Mouse (Mus musculus): Measurements from ENCODE around the gene Mmd. TPM values are rescaled to one million over a fixed set of nuclear protein-coding genes. Genes with fewer than 3 reads are reported as not detected.

Gene Mmd
- polyA plus RNA-seq, 1 experiment from 2014 or later, result 92.5 TPM

DNA sequence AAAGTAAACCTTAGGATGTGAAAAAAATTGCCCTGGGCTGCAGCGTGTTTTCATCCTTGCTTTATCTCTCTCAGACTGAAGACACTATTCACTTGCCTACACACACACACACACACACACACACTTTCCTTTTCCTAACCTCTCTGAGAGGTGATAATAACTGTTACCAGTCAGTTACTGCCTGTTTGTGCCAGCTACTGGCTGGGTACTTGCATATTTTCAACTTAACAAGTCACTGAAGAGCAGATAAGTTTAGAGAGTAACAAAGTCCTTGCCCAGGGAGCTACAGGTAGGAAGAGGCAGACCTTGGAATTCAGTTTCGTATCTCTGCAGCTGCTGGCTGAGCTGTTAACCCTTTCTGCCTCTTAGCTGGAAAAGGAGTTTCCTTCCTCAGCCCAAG lies 2.7 kb downstream of the Mmd start:
- 37% methylated on average over 2 of the region's 2 CpGs for WGBS
- H3K27ac ChIP-seq, result no peak overlapping the region
- 0 out of 2 replicates have a peak, but pooled peaks cover under 1% of the 10 kb centered on the region for H3K36me3 ChIP-seq
- peak overlapping the region; percentile 11 for H3K4me2 ChIP-seq (replicated peaks)
- no peaks in the 10 kb centered on the region for H3K9me3 ChIP-seq
- H3K9ac ChIP-seq (replicated peaks), result no peak overlapping the region
- no peak for ATAC-seq
- H3K27me3 ChIP-seq, result no peaks in the 10 kb centered on the region
- peaks cover 36% of the 10 kb centered on the region for H3K4me1 ChIP-seq (replicated peaks)
- no peak overlapping the region for H3K4me3 ChIP-seq (replicated peaks)

DNA sequence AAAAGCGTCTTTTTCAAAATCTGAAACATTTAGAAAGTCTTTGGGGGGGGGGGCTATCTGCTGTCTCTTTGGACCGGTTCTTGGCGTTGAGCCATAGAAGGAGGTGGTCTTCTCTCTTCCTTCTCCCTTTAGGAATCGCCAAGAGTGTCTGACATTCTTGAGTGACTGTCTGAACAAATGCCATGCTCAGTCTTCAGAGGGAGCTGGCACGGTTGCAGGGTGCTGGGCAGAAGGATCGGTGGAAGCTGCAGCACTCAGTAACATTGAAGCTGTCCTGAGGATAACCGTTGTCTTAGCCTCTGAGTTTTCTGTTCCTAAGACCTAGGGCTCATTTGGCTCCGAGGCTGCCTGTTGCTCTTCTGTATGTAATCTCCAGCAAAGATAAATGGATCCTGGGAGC lies 3.1 kb downstream of the Mmd start:
- Histone ChIP-seq H3K9ac (replicated peaks) (no peak overlapping the region), H3K4me3 (replicated peaks) (no peak overlapping the region), H3K9me3 (no peaks in the 10 kb centered on the region), H3K36me3 (peaks cover 5% of the 10 kb centered on the region; the same call in 1 of the 2 replicates), H3K27ac (no peak overlapping the region), H3K4me2 (replicated peaks) (peak overlapping the region; percentile 11), H3K4me1 (replicated peaks) (peaks cover 36% of the 10 kb centered on the region), H3K27me3 (no peaks in the 10 kb centered on the region)
- ATAC-seq, result no peak
- 77% methylated on average over 8 of the region's 8 CpGs for WGBS

DNA sequence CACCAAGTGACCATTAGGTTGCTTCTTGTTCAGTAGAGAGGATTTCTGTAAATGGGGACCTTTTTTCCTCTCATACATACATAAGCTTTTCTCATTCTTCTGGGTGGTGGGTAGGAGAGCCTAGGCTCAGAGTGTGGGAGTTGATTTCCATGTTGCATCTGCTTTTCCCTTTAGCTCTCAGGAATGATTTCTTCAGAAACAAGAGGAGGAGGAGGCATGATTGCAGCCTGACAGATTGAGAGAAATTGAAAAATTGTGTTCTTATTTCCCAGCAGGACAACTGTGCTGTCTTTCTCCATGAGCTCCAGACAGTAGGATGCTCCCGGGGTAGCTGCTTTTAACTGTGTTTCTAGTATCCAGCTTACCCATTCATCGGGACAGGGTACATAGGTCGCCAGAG lies 5.3 kb downstream of the Mmd start:
- ATAC-seq, result no peak
- H3K9ac ChIP-seq (replicated peaks), result no peak overlapping the region
- WGBS, result 89% methylated on average over 3 of the region's 3 CpGs

DNA sequence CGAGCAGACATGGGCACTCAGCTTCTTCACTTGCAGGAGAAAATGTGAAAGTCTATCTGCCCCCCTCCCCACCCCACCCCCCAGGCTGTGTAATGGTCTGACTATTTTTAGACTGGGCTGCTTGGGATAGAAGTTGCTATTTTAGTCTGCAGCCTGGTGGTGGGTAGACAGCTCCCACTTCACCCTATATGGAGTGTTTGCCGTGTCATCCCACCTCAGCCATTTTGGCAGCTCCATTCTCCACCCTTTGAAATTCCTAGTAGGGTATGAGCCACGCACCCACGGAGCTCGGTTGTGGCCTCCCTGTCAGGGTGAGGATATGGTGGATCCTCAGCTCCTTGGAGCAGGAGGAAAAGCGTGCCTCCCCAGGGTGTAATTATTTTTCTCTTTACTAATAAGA lies 6.4 kb downstream of the Mmd start:
- WGBS, result 89% methylated on average over 6 of the region's 6 CpGs
- Histone ChIP-seq H3K4me2 (replicated peaks) (no peak overlapping the region), H3K36me3 (peaks cover 25% of the 10 kb centered on the region), H3K9ac (replicated peaks) (no peak overlapping the region), H3K9me3 (no peaks in the 10 kb centered on the region), H3K27me3 (no peaks in the 10 kb centered on the region), H3K4me3 (replicated peaks) (no peak overlapping the region), H3K27ac (no peak overlapping the region), H3K4me1 (replicated peaks) (peaks cover 28% of the 10 kb centered on the region)
- ATAC-seq, result no peak

More for the DNA sequence above, 5.3 kb downstream of the Mmd start:
- no peaks in the 10 kb centered on the region for H3K9me3 ChIP-seq
- H3K4me2 ChIP-seq (replicated peaks), result no peak overlapping the region
- H3K4me1 ChIP-seq (replicated peaks), result peaks cover 32% of the 10 kb centered on the region
- H3K36me3 ChIP-seq, result peaks cover 13% of the 10 kb centered on the region; the same call in 1 of the 2 replicates
- H3K4me3 ChIP-seq (replicated peaks), result no peak overlapping the region
- no peaks in the 10 kb centered on the region for H3K27me3 ChIP-seq
- H3K27ac ChIP-seq, result no peak overlapping the region

DNA sequence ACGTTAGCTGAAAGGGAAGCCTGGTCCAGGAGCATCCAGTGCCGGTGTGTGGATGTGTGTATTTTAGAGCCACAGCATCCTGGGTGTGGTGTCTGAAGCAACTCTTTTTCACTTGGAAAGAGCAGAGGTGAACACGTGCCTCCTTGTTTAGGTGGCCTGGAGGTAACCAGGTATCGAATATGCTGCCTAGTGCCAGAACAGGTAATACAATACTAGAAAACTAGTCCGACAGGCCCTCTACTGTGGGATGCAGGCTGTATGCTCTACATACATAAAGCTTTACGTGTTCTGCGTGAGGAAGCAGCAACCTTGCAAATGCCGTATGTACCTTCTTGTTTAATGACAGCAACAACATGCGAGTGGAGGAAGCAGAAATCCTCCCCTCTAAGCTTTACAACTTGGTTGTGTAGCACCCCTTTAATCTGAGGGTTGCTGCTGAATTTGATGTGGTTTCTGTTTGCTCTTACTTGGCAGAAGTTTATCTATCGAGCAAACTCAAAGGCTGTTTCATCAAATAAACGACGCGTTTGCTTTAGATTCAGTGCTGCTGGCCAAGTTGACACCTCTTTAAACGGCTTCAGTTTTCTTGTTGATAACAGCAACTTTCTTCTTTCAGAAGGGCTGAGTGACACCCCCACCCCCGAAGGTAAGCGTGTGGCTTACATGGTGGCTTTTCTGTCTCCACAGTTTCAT lies 7.7 kb downstream of the Mmd start:
- H3K36me3 ChIP-seq, result peaks cover 37% of the 10 kb centered on the region
- H3K9me3 ChIP-seq, result no peaks in the 10 kb centered on the region
- H3K4me2 ChIP-seq (replicated peaks), result no peak overlapping the region
- WGBS, result 92% methylated on average over 16 of the region's 16 CpGs
- no peak overlapping the region for H3K4me3 ChIP-seq (replicated peaks)
- no peaks in the 10 kb centered on the region for H3K27me3 ChIP-seq
- no peak overlapping the region for H3K9ac ChIP-seq (replicated peaks)
- no peak overlapping the region for H3K27ac ChIP-seq
- no peak for ATAC-seq
- H3K4me1 ChIP-seq (replicated peaks), result peaks cover 17% of the 10 kb centered on the region

DNA sequence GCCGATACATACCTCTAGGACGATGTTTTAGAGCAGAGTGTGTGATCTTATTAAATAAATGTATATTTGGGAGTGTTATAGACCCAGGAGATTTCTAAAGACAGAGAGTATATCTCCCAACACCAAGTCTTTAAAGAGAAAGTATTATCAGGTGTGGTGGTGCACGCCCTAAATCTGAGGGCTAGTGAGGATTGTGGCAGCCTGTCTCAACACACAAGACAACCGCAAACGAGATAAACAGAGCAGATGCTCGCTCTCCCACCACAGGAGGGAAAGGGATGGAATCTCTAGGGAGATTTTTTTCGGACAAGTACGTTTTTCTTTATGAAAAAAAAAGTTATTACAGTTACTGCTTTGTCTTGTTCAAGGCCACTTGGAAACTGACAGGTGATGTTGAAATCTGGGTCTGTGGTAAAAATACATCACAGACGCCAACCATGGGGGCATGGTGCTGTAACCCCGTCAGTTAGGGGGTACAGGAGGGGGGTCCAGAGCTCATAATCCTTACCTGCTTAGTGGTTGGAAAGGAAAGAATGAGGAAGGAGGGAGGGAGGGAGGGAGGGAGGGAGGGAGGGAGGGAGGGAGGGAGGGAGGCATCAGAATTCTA lies 9.2 kb downstream of the Mmd start:
- peaks cover 8% of the 10 kb centered on the region; the same call in 1 of the 2 replicates for H3K4me1 ChIP-seq (replicated peaks)
- no peak overlapping the region for H3K27ac ChIP-seq
- peaks cover 52% of the 10 kb centered on the region for H3K36me3 ChIP-seq
- no peaks in the 10 kb centered on the region for H3K27me3 ChIP-seq
- H3K4me3 ChIP-seq (replicated peaks), result no peak overlapping the region
- ATAC-seq, result no peak
- no peaks in the 10 kb centered on the region for H3K9me3 ChIP-seq
- no peak overlapping the region for H3K4me2 ChIP-seq (replicated peaks)
- 82% methylated on average over 10 of the region's 10 CpGs for WGBS
- H3K9ac ChIP-seq (replicated peaks), result no peak overlapping the region

DNA sequence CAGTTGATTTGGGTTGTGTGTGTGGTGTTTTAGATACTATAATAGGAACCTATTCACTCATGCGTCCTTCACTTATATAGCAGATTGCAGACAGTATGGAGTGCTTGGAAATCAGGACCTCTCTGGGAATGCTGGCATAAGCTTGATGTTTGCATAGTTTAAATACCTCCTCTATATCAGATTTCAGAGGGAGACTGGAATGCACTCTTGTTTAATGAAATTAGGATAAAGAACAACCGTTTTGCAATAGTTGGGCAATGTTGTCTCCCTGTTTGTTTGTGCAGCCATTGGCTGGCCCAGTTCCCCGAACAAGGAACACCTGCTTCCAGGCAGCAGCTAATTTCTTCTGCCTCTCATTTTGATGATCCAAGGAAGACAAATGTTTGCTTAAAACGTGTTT lies 9.8 kb downstream of the Mmd start:
- Histone ChIP-seq H3K27me3 (no peaks in the 10 kb centered on the region), H3K9ac (replicated peaks) (no peak overlapping the region), H3K27ac (no peak overlapping the region), H3K36me3 (peaks cover 58% of the 10 kb centered on the region), H3K9me3 (no peaks in the 10 kb centered on the region), H3K4me3 (replicated peaks) (no peak overlapping the region), H3K4me2 (replicated peaks) (no peak overlapping the region), H3K4me1 (replicated peaks) (peaks cover 8% of the 10 kb centered on the region; the same call in 1 of the 2 replicates)
- ATAC-seq, result no peak
- WGBS, result 71% methylated on average over 4 of the region's 4 CpGs

DNA sequence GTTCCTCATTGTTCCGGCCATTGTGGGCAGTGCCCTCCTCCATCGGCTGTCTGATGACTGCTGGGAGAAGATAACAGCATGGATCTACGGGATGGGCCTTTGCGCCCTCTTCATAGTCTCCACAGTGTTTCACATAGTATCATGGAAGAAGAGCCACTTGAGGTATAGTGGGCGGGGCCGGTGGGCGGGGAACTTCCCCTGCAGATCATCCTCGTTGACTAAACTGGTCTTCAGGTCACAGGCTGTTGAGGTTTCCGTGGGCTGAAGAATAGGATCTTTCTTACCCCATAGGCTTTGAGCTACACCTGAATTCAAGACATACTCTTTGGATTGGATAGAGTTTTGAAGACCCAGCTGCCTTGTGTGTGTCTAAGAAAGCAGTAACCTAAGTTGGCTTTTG lies 10.6 kb downstream of the Mmd start:
- 87% methylated on average over 9 of the region's 9 CpGs for WGBS
- Histone ChIP-seq H3K4me1 (replicated peaks) (peaks cover 8% of the 10 kb centered on the region; the same call in 1 of the 2 replicates), H3K27me3 (no peaks in the 10 kb centered on the region), H3K9me3 (no peaks in the 10 kb centered on the region), H3K9ac (replicated peaks) (no peak overlapping the region), H3K36me3 (peaks cover 64% of the 10 kb centered on the region), H3K4me2 (replicated peaks) (no peak overlapping the region), H3K27ac (no peak overlapping the region), H3K4me3 (replicated peaks) (no peak overlapping the region)
- no peak for ATAC-seq

DNA sequence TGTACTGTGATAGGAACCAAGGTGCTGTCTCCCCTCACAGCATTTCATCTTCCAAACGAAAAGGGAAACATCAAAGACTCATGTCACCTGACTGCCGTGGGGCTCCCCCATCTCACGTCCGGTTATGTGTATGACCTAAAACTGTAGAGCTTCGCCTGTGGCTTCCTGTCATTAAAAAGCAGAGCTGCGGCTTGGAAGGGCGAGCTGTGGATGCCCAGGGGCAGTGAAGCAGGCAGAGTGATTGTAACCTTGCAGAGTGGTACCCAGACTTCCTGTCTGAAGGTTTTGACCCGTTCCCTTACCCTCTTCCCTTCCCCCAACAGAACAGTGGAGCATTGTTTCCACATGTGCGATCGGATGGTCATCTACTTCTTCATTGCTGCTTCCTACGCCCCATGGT lies 14.9 kb downstream of the Mmd start:
- Histone ChIP-seq H3K36me3 (peaks cover 76% of the 10 kb centered on the region), H3K4me2 (replicated peaks) (no peak overlapping the region), H3K27me3 (no peaks in the 10 kb centered on the region), H3K9ac (replicated peaks) (no peak overlapping the region), H3K9me3 (no peaks in the 10 kb centered on the region), H3K27ac (no peak overlapping the region), H3K4me1 (replicated peaks) (peaks cover 11% of the 10 kb centered on the region), H3K4me3 (replicated peaks) (no peak overlapping the region)
- ATAC-seq, result no peak
- 91% methylated on average over 11 of the region's 11 CpGs for WGBS

DNA sequence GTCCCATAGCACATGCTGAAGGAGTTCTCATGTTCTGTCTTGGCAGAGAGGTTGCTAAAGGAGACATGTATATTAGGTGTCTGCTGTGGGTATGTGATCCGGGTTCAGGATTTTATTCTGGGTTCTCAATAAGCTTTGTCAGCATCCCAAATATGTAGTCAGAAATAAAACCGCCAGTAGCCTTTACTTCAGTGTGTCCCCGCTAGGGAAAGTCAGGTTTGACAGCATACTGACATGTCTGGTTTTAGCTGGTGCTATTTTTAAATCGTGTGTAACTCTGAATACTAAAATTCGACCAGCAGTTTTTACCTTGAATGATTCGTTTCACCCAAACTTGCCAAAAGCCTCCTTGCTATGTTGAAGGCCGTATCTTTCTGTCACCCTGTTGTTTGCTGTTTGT lies 16.3 kb downstream of the Mmd start:
- H3K9me3 ChIP-seq, result no peaks in the 10 kb centered on the region
- 90% methylated on average over 7 of the region's 7 CpGs for WGBS
- H3K9ac ChIP-seq (replicated peaks), result no peak overlapping the region

DNA sequence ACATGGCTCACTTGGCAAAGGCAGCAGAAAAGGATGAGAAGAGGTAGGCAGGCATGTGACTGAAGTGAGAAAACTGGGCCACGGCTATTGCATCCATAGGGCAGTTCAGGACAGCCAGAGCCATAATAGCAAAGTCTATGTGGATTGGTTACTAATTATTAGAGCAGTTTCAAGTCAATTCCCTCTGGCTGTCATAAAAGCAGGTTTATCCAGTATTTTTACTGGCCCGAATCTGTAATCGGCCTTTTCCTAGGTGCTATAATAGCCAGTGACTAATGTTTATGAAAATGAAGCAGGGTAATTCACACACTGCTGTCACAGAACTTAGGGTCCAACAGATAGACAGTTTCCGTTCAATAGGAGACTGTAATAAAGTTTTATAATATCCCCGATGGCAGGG lies 19.7 kb downstream of the Mmd start:
- no peak overlapping the region for H3K27ac ChIP-seq
- peaks cover 61% of the 10 kb centered on the region for H3K36me3 ChIP-seq
- ATAC-seq, result 0 out of 2 replicates have a peak, but pooled peaks have one; percentile 14
- no peaks in the 10 kb centered on the region for H3K27me3 ChIP-seq
- H3K9ac ChIP-seq (replicated peaks), result 0 out of 2 replicates have a peak overlapping the region, but pooled peaks have one; percentile 10
- H3K9me3 ChIP-seq, result no peaks in the 10 kb centered on the region
- no peak overlapping the region for H3K4me3 ChIP-seq (replicated peaks)
- H3K4me2 ChIP-seq (replicated peaks), result no peak overlapping the region
- H3K4me1 ChIP-seq (replicated peaks), result peaks cover 15% of the 10 kb centered on the region
- WGBS, result 69% methylated on average over 5 of the region's 5 CpGs

More for the DNA sequence above, 16.3 kb downstream of the Mmd start:
- Histone ChIP-seq H3K4me1 (replicated peaks) (peaks cover 15% of the 10 kb centered on the region), H3K27me3 (no peaks in the 10 kb centered on the region), H3K27ac (no peak overlapping the region), H3K4me2 (replicated peaks) (no peak overlapping the region), H3K4me3 (replicated peaks) (no peak overlapping the region), H3K36me3 (peaks cover 68% of the 10 kb centered on the region)
- ATAC-seq, result no peak

DNA sequence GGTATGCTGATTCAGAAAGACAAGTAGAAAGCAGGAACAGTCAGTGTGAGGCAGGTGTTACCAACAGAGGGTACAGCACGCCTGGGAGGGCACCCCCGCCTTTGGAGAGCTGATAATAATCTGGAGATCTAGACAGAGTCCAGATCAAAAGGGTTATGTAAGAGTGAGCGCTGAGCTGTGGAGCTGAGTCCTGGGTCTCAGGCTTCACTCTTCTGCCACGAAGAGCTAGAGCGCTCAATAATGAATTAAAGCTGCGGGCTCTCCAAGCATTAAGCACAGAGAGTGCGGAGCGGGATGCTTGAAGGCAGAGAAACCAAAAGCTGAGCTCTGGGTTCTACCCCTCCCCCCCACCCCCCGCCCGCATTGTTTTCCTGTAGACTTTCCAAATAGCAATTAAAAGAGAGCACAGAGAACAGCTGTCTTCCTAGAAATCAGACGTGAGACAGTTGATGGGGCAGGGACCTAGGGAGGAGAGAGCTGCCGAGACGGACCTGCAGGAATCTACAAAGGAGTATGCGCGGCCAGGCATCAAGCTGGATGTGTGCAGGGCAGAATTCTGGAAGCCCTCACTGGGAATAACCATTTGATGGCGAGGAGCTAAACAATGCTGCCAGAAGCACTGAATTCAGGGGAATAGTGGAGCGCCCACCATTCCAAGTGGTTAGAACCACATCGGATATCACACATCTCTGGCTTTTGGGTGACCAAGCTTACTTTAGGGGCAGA lies 20.3 kb downstream of the Mmd start:
- Histone ChIP-seq H3K27ac (0 out of 2 replicates have a peak overlapping the region, but pooled peaks have one; percentile 12), H3K9me3 (no peaks in the 10 kb centered on the region), H3K27me3 (no peaks in the 10 kb centered on the region), H3K36me3 (peaks cover 61% of the 10 kb centered on the region), H3K4me3 (replicated peaks) (no peak overlapping the region), H3K4me1 (replicated peaks) (peaks cover 15% of the 10 kb centered on the region), H3K4me2 (replicated peaks) (no peak overlapping the region; the same call in 1 of the 2 replicates), H3K9ac (replicated peaks) (0 out of 2 replicates have a peak overlapping the region, but pooled peaks have one; percentile 10)
- ATAC-seq, result peak; percentile 77
- WGBS, result 30% methylated on average over 18 of the region's 18 CpGs

Data from midbrain, embryonic 13.5 days (tissue).